Mouse (Mus musculus): Measurements from ENCODE around the gene Snrpd3. TPM values are rescaled to one million over a fixed set of nuclear protein-coding genes. Genes with fewer than 3 reads are reported as not detected.
"Not testable (repeated sequence)": the region's sequence is repeated elsewhere in the genome, so short reads cannot be mapped to it uniquely, and the experiment has no call there.

The Snrpd3 gene
- 208 and 212 TPM in 2 replicates for polyA plus RNA-seq (2014; fragmentation: Nextera tagmentation; extraction: Ambion mirVana)

DNA sequence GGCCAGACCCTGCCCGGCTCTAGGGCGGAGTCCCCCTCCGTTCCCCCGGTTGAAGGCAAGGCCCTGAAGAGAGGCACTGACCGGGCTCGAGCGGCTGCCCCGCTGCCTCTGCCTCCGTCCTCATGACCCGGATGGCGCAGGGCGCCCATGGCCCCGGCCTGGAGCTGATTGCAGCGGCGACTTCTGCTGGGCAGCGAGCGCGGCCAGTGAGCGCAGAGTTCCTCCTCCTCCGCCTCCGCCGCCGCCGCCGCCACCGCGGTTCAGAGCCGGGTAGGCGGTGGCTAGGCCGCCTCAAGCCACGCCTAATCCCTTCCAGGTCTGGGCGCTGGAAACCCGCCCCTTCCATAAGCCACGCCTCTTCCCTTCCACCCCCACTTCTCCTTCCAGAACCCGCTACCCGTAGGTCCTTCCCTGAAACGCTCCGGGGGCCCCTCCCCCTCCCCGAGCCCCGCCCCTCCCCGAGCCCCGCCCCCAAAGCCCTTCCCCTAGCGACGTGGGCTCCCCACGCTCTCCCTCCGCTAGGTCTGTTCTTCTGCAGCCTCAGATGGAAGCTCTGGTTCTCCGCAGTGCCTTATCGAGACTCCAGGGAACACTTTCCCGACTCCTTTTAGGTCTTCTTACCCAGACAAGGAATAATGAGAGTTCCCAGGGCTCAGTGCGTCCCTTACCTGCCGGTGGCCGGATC lies at the start of gene Snrpd3:
Gene Snrpd3 (plus strand): TSS at position 479 of the 685 bp plus-strand sequence.
- peak within 1 kb of the TSS; percentile 94 for H3K27ac ChIP-seq (ENCODE audit: low read depth, low read length)
- ATAC-seq (ENCODE audit: insufficient read depth, low FRiP score, low TSS enrichment) = peak; percentile 93
- H3K9ac ChIP-seq (ENCODE audit: low read length) = peak within 1 kb of the TSS; percentile 86
- WGBS = under 1% methylated on average over 40 of the region's 52 CpGs
- DNase-seq (ENCODE audit: low spot score) = peak; percentile 96
- H3K27me3 ChIP-seq (ENCODE audit: control insufficient read depth, insufficient read depth, low read length) = no peaks in the 10 kb centered on the region
- peaks cover 18% of the 10 kb centered on the region for H3K4me1 ChIP-seq (ENCODE audit: control insufficient read depth, insufficient read depth, low read length)
- peak within 1 kb of the TSS; percentile 92 for H3K4me2 ChIP-seq (ENCODE audit: low read depth)
- no peaks in the 10 kb centered on the region for H3K9me3 ChIP-seq (ENCODE audit: control insufficient read depth, low read length)
- peak within 1 kb of the TSS; percentile 89 for H3K4me3 ChIP-seq (ENCODE audit: low read depth, low read length)
- peaks cover 4% of the 10 kb centered on the region for H3K36me3 ChIP-seq (ENCODE audit: control insufficient read depth, insufficient read depth, low read length)

DNA sequence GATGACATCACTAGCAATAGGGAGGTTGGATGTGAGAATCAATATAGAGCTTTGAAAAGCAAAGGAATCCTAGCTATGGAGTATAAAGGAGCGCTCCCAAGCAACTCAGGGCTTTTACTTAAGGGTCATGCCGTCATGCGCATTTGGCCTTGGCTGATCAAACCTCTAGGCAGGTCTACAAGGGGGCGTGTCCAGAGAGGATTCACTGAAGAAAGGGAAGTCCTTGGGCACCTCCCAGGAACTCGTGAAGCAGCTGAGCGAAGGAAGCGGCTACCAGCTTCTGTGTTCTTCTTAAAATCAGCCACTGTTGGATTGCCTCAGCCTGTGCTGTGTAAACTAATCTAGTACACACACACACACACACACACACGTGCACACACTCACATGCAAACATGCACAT lies 43.9 kb upstream of the Snrpd3 start:
- DNase-seq (ENCODE audit: low spot score) = no peak
- no peak overlapping the region for H3K9ac ChIP-seq (ENCODE audit: low read length)
- no peaks in the 10 kb centered on the region for H3K4me1 ChIP-seq (ENCODE audit: control insufficient read depth, insufficient read depth, low read length)
- H3K4me2 ChIP-seq (ENCODE audit: low read depth) = no peak overlapping the region
- H3K9me3 ChIP-seq (ENCODE audit: control insufficient read depth, low read length) = no peaks in the 10 kb centered on the region
- no peak for ATAC-seq (ENCODE audit: insufficient read depth, low FRiP score, low TSS enrichment)
- H3K4me3 ChIP-seq (ENCODE audit: low read depth, low read length) = no peak overlapping the region
- 76% methylated on average over 8 of the region's 8 CpGs for WGBS
- H3K36me3 ChIP-seq (ENCODE audit: control insufficient read depth, insufficient read depth, low read length) = no peaks in the 10 kb centered on the region
- no peak overlapping the region for H3K27ac ChIP-seq (ENCODE audit: low read depth, low read length)
- no peaks in the 10 kb centered on the region for H3K27me3 ChIP-seq (ENCODE audit: control insufficient read depth, insufficient read depth, low read length)

DNA sequence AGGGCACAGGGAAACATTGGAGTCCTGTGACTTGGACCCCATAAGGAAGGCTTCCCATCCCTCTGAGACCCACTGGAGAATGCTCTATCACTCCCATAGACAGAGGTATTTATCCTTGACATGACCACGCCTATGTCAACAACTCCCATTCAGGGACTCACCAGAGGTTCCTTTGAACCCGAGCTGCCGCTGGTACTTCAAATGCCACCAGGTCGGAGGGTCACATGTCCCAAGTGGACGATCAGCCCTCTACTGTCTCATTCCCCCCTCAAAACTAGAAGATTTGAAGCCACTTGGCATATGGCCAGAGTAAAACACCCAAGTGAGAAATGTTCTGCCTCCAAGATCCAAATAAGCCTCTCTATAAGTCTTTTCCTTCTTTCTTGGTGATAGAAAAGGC lies 42.8 kb upstream of the Snrpd3 start:
- DNase-seq (ENCODE audit: low spot score) (no peak), ATAC-seq (ENCODE audit: insufficient read depth, low FRiP score, low TSS enrichment) (no peak)
- Histone ChIP-seq H3K9me3 (ENCODE audit: control insufficient read depth, low read length) (no peaks in the 10 kb centered on the region), H3K4me2 (ENCODE audit: low read depth) (no peak overlapping the region), H3K27me3 (ENCODE audit: control insufficient read depth, insufficient read depth, low read length) (no peaks in the 10 kb centered on the region), H3K9ac (ENCODE audit: low read length) (no peak overlapping the region), H3K27ac (ENCODE audit: low read depth, low read length) (no peak overlapping the region), H3K4me1 (ENCODE audit: control insufficient read depth, insufficient read depth, low read length) (no peaks in the 10 kb centered on the region), H3K36me3 (ENCODE audit: control insufficient read depth, insufficient read depth, low read length) (no peaks in the 10 kb centered on the region), H3K4me3 (ENCODE audit: low read depth, low read length) (no peak overlapping the region)
- 28% methylated on average over 5 of the region's 5 CpGs for WGBS

DNA sequence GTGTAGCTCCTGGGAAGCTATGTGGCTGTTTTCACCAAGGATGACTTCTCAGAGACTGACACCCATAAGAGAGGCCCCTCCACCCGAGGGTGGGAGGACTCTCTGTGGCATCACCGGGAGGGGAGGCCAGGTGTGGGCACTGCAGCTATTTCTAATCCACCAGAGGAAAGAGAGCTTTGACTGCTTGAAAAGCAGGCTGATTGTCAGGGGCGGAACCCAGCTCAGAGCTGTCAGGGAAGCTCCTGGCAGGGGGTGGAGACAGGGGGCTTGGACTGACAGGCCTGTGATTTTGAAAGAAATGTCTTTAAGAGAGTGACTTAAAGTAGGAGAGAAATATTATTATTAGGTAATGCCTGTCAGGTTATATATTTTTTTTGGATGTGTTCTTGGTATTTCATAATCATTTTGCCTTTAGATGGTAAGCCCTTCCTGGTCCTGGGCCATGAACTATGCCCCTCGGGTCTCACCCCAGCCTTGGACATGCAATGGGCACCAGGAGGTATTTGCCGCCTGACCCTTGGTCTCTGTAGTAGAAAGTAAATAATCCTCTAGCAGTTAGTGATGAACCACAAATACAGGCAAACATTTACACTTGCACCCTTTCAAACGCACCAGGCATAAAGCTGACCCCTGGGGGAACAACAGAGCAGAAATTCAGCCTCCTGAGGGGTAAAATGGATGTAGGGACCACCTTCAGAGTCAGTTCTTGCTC lies 42.1 kb upstream of the Snrpd3 start:
- DNase-seq (ENCODE audit: low spot score); H3K4me2 ChIP-seq (ENCODE audit: low read depth); H3K4me1 ChIP-seq (ENCODE audit: control insufficient read depth, insufficient read depth, low read length); H3K36me3 ChIP-seq (ENCODE audit: control insufficient read depth, insufficient read depth, low read length); H3K27ac ChIP-seq (ENCODE audit: low read depth, low read length); H3K9ac ChIP-seq (ENCODE audit: low read length); ATAC-seq (ENCODE audit: insufficient read depth, low FRiP score, low TSS enrichment); H3K4me3 ChIP-seq (ENCODE audit: low read depth, low read length); H3K9me3 ChIP-seq (ENCODE audit: control insufficient read depth, low read length); H3K27me3 ChIP-seq (ENCODE audit: control insufficient read depth, insufficient read depth, low read length): not testable (repeated sequence)
- WGBS = 25% methylated on average over 3 of the region's 6 CpGs

DNA sequence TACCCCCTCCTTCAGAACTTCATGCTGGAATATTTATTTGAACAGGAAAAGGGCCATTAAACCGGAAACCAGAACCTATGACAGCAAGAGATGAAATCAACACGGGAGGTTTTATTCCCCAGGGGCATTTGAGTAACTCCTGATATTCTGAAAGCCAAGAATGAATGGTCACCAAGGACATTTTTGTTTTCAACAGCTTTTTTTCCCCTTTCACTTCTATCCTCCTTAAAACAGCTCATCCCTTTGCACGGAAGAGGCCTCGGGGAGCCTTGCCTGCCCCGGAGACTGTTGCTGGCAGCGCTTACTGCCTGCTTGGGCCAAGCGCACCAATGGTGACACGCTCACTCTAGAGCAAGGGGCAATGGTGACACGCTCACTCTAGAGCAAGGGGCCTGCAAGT lies 40.3 kb upstream of the Snrpd3 start:
- 81% methylated on average over 9 of the region's 9 CpGs for WGBS
- ATAC-seq (ENCODE audit: insufficient read depth, low FRiP score, low TSS enrichment) (no peak), DNase-seq (ENCODE audit: low spot score) (no peak)
- no peak overlapping the region for H3K9ac ChIP-seq (ENCODE audit: low read length)
- H3K36me3 ChIP-seq (ENCODE audit: control insufficient read depth, insufficient read depth, low read length) = no peaks in the 10 kb centered on the region
- no peaks in the 10 kb centered on the region for H3K4me1 ChIP-seq (ENCODE audit: control insufficient read depth, insufficient read depth, low read length)
- no peaks in the 10 kb centered on the region for H3K27me3 ChIP-seq (ENCODE audit: control insufficient read depth, insufficient read depth, low read length)
- no peak overlapping the region for H3K27ac ChIP-seq (ENCODE audit: low read depth, low read length)
- H3K9me3 ChIP-seq (ENCODE audit: control insufficient read depth, low read length) = no peaks in the 10 kb centered on the region
- H3K4me2 ChIP-seq (ENCODE audit: low read depth) = no peak overlapping the region
- H3K4me3 ChIP-seq (ENCODE audit: low read depth, low read length) = no peak overlapping the region

DNA sequence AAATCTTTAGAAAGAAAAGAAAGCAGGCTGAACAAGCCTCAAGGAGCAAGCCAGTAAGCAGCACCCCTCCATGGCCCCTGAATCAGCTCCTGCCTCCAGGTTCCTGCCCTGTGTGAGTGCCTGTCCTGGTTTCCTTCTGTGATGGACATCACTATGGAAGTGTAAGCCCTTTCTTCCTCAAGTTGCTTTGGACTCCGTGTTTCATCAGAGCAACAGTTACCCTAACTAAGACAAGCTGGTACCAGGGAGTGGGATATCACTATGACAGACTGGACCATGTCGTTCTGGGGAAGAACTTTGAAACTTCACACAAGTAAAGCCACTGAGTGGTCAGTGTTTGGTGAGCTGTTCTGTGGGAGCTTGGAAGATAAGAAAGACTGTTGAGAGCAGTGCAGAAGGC lies 37.4 kb upstream of the Snrpd3 start:
- ATAC-seq (ENCODE audit: insufficient read depth, low FRiP score, low TSS enrichment) = no peak
- no peak for DNase-seq (ENCODE audit: low spot score)
- Histone ChIP-seq H3K9ac (ENCODE audit: low read length) (no peak overlapping the region), H3K36me3 (ENCODE audit: control insufficient read depth, insufficient read depth, low read length) (no peaks in the 10 kb centered on the region), H3K9me3 (ENCODE audit: control insufficient read depth, low read length) (no peaks in the 10 kb centered on the region), H3K4me2 (ENCODE audit: low read depth) (no peak overlapping the region), H3K27me3 (ENCODE audit: control insufficient read depth, insufficient read depth, low read length) (no peaks in the 10 kb centered on the region), H3K27ac (ENCODE audit: low read depth, low read length) (no peak overlapping the region), H3K4me1 (ENCODE audit: control insufficient read depth, insufficient read depth, low read length) (no peaks in the 10 kb centered on the region), H3K4me3 (ENCODE audit: low read depth, low read length) (no peak overlapping the region)
- WGBS = 80% methylated on average over 2 of the region's 2 CpGs

DNA sequence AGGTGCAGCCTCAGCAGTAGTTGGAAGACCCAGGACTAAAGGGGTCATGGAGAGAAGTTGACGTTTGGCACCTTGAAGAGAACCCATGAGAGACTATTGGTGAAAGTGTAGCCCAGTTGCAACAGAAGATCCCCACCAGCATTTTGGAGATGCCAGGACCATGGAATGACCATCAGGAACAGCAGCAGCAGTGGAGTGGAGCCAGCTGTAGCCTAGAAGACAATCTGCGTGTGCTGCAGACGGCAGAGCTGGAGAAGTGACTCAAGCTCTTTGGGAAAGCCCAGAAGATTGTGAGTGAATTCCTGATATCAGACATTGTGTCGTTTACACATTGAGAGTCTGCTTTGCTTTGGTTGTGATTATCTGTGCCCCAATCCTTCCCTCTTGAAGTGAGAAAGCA lies 35.6 kb upstream of the Snrpd3 start:
- WGBS = 84% methylated on average over 4 of the region's 4 CpGs
- Histone ChIP-seq H3K27ac (ENCODE audit: low read depth, low read length) (no peak overlapping the region), H3K9me3 (ENCODE audit: control insufficient read depth, low read length) (no peaks in the 10 kb centered on the region), H3K36me3 (ENCODE audit: control insufficient read depth, insufficient read depth, low read length) (no peaks in the 10 kb centered on the region), H3K27me3 (ENCODE audit: control insufficient read depth, insufficient read depth, low read length) (no peaks in the 10 kb centered on the region), H3K9ac (ENCODE audit: low read length) (no peak overlapping the region), H3K4me1 (ENCODE audit: control insufficient read depth, insufficient read depth, low read length) (no peaks in the 10 kb centered on the region), H3K4me2 (ENCODE audit: low read depth) (no peak overlapping the region), H3K4me3 (ENCODE audit: low read depth, low read length) (no peak overlapping the region)
- DNase-seq (ENCODE audit: low spot score) (no peak), ATAC-seq (ENCODE audit: insufficient read depth, low FRiP score, low TSS enrichment) (no peak)

DNA sequence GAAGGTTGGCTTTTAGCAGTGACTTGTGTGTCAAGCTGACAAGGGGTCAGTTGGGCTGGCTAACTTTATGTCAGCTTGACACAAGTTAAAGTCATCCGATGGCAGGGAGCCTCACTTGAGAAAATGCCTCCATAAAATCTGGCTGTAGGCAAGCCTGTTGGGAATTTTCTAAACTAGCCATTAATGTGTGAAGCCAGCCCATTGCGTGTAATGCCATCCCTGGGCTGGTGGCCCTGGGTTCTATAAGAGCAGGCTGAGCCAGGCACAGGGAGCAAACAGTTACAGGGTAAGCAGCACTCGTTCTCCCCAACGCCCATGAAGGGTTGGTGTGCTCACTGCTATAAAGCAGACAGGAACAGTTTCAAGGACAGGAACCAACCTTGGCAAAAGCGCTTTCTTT lies 35.1 kb upstream of the Snrpd3 start:
- H3K4me3 ChIP-seq (ENCODE audit: low read depth, low read length) = no peak overlapping the region
- H3K9me3 ChIP-seq (ENCODE audit: control insufficient read depth, low read length) = no peaks in the 10 kb centered on the region
- no peak overlapping the region for H3K4me2 ChIP-seq (ENCODE audit: low read depth)
- ATAC-seq (ENCODE audit: insufficient read depth, low FRiP score, low TSS enrichment) = no peak
- DNase-seq (ENCODE audit: low spot score) = no peak
- 83% methylated on average over 5 of the region's 5 CpGs for WGBS
- H3K27ac ChIP-seq (ENCODE audit: low read depth, low read length) = no peak overlapping the region
- no peaks in the 10 kb centered on the region for H3K27me3 ChIP-seq (ENCODE audit: control insufficient read depth, insufficient read depth, low read length)
- no peaks in the 10 kb centered on the region for H3K36me3 ChIP-seq (ENCODE audit: control insufficient read depth, insufficient read depth, low read length)
- no peaks in the 10 kb centered on the region for H3K4me1 ChIP-seq (ENCODE audit: control insufficient read depth, insufficient read depth, low read length)
- H3K9ac ChIP-seq (ENCODE audit: low read length) = no peak overlapping the region

DNA sequence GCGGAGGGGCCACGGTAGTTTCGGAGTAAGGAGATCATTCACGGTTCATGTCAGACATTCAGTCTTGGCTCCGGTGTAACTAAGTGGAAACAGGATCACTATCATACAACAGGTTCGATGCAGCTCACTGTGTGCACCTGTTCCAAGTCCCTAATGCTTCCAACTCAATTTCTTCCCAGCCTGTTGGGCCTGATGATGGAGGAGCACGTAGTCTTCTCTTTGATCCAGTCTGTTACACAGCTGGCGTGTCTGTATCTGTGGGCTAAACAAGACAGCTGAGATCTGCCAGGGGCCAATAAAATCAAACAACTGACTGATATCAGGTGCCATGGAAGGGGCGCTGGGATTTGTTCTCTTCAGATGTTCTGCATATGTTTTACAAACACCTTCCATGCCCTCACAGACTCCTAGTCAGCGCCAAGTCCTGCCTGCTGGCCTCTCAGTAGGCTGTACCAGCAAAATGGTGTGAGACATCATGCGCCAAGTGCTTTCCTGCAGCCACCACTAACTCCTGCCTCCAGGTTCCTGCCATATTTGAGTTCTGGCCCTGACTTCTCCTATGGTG lies 34.4 kb upstream of the Snrpd3 start:
- no peaks in the 10 kb centered on the region for H3K9me3 ChIP-seq (ENCODE audit: control insufficient read depth, low read length)
- H3K27me3 ChIP-seq (ENCODE audit: control insufficient read depth, insufficient read depth, low read length) = no peaks in the 10 kb centered on the region
- no peak overlapping the region for H3K27ac ChIP-seq (ENCODE audit: low read depth, low read length)
- ATAC-seq (ENCODE audit: insufficient read depth, low FRiP score, low TSS enrichment) (no peak), DNase-seq (ENCODE audit: low spot score) (no peak)
- H3K36me3 ChIP-seq (ENCODE audit: control insufficient read depth, insufficient read depth, low read length) = no peaks in the 10 kb centered on the region
- H3K4me2 ChIP-seq (ENCODE audit: low read depth) = no peak overlapping the region
- WGBS = 86% methylated on average over 11 of the region's 11 CpGs
- no peak overlapping the region for H3K4me3 ChIP-seq (ENCODE audit: low read depth, low read length)
- H3K4me1 ChIP-seq (ENCODE audit: control insufficient read depth, insufficient read depth, low read length) = no peaks in the 10 kb centered on the region
- H3K9ac ChIP-seq (ENCODE audit: low read length) = no peak overlapping the region

Data from neural tube, embryonic 11.5 days (tissue).